Mouse (Mus musculus) thymus, adult 2 months (tissue): Measurements from ENCODE around the gene AU040320.

ENCODE experiments used
- CTCF ChIP-seq: fragments of 200-500 bp; IDR thresholded peaks from 2 replicates; pipeline ENCODE4 v1.5.1; 2012; ENCODE audit warnings: mild to moderate bottlenecking, control low read depth, low read length, moderate library complexity, borderline replicate concordance; ENCODE audit not compliant: control insufficient read depth, poor library complexity, insufficient read depth; ENCODE audit errors: extremely low read depth
- POLR2A ChIP-seq: fragments of 200-500 bp; IDR thresholded peaks from 2 replicates; pipeline ENCODE4 v1.6.1; 2012; ENCODE audit warnings: mild to moderate bottlenecking, low read length, control low read depth, moderate library complexity; ENCODE audit not compliant: control insufficient read depth, poor library complexity, insufficient read depth; ENCODE audit errors: extremely low read depth

DNA sequence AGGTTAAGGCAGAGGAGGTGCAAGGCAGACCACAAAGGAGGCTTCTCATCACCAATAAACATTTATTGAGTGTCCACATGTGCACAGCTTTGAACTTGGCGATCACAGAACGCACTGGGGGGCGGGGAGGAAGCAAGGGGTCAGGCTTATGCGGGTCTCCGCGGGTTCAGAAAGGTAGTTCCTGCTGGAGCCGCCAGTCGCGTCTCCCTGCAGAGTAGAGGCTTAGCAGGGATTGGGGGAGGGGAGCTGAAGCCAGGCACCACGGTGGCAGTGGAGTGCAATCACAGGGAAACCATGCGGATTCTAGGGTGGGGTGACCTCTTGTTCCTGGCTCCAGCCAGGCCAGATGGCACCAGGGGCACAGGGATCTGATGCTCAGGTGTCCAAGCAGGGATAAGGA is 9.6 kb upstream of the AU040320 start:
- TF ChIP-seq POLR2A (no peak), CTCF (no peak)
